8 mouse cellular contexts compared by ENCODE assay signal in genomic region chr19:45074580-45075322, GRCm38 (mm10). TPM values are rescaled to one million over a fixed set of nuclear protein-coding genes. Genes with fewer than 3 reads are reported as not detected.
DNase-seq lines count a peak whose midpoint lies in the region; ATAC-seq and TF ChIP-seq lines count a peak whose summit lies in the region.

Kazald1 (plus strand) TSS chr19:45075241.

- no peaks in the 10 kb centered on the region for H3K9me3 ChIP-seq in forebrain, embryonic 13.5 days (replicated peaks)
- H3K9me3 ChIP-seq in liver, postnatal 0 days (ENCODE audit: low read length): no peaks in the 10 kb centered on the region
- H3K9me3 ChIP-seq in neural tube, embryonic 13.5 days: no peaks in the 10 kb centered on the region

- H3K4me1 ChIP-seq in forebrain, embryonic 13.5 days: peaks cover 32% of the 10 kb centered on the region
- H3K4me1 ChIP-seq in liver, postnatal 0 days (ENCODE audit: insufficient read depth): peaks cover 30% of the 10 kb centered on the region
- H3K4me1 ChIP-seq in neural tube, embryonic 13.5 days (replicated peaks): peaks cover 41% of the 10 kb centered on the region

- 0 out of 2 replicates have a peak, but pooled peaks have one; percentile 1 for TF ChIP-seq CTCF in liver, postnatal 0 days (IDR thresholded peaks at IDR 0.05; ENCODE audit: low read depth)

- H3K27ac ChIP-seq in forebrain, embryonic 13.5 days: peak within 1 kb of the TSS; percentile 85
- H3K27ac ChIP-seq in liver, postnatal 0 days (ENCODE audit: low read depth): peak within 1 kb of the TSS; percentile 89
- peak within 1 kb of the TSS; percentile 86 for H3K27ac ChIP-seq in neural tube, embryonic 13.5 days (replicated peaks)

- DNase-seq in ES-CJ7 (ENCODE audit: low read depth, low spot score): peak; percentile 88
- DNase-seq in heart, postnatal 10 days: peak; percentile 96 to 97
- peak; percentile 94 for DNase-seq in layer of hippocampus, adult 11-12 months (ENCODE audit: low spot score)
- peak; percentile 94 for DNase-seq in liver, postnatal 0 days
- peak; percentile 88 for DNase-seq in telencephalon, adult 2 months (ENCODE audit: low read depth, low spot score)

- peak within 1 kb of the TSS; percentile 77 for H3K9ac ChIP-seq in forebrain, embryonic 13.5 days
- H3K9ac ChIP-seq in liver, postnatal 0 days (replicated peaks): peak within 1 kb of the TSS; percentile 77
- H3K9ac ChIP-seq in neural tube, embryonic 13.5 days: peak within 1 kb of the TSS; percentile 75

- TF ChIP-seq EP300 in liver, postnatal 0 days (IDR thresholded peaks at IDR 0.05; ENCODE audit: low read depth): peak; percentile 68; the same call in 1 of the 2 replicates

- H3K36me3 ChIP-seq in forebrain, embryonic 13.5 days (ENCODE audit: poor library complexity, severe bottlenecking): no peaks in the 10 kb centered on the region
- no peaks in the 10 kb centered on the region for H3K36me3 ChIP-seq in liver, postnatal 0 days (replicated peaks; ENCODE audit: insufficient read depth, low read length)
- H3K36me3 ChIP-seq in neural tube, embryonic 13.5 days: no peaks in the 10 kb centered on the region

- peak; percentile 68 for ATAC-seq in cerebellum, adult (ENCODE audit: insufficient number of reproducible peaks, low FRiP score, low TSS enrichment)
- ATAC-seq in forebrain, embryonic 13.5 days: peak; percentile 92
- peak; percentile 90 for ATAC-seq in liver, postnatal 0 days
- peak; percentile 88 for ATAC-seq in neural tube, embryonic 13.5 days (ENCODE audit: low read depth)

- intact Hi-C loops in heart, postnatal 10 days (cut with DNase I): no loop called here

- peak within 1 kb of the TSS; percentile 99 for H3K4me2 ChIP-seq in forebrain, embryonic 13.5 days
- H3K4me2 ChIP-seq in liver, postnatal 0 days (ENCODE audit: low read depth, low read length): peak within 1 kb of the TSS; percentile 91
- peak within 1 kb of the TSS; percentile 99 for H3K4me2 ChIP-seq in neural tube, embryonic 13.5 days

- WGBS in forebrain, embryonic 13.5 days: under 1% methylated on average over 45 of the region's 45 CpGs
- WGBS in liver, postnatal 0 days (ENCODE audit: insufficient replicate concordance): under 1% methylated on average over 45 of the region's 45 CpGs
- under 1% methylated on average over 45 of the region's 45 CpGs for WGBS in neural tube, embryonic 13.5 days

- peak within 1 kb of the TSS; percentile 62 for H3K4me3 ChIP-seq in forebrain, embryonic 13.5 days
- peak within 1 kb of the TSS; percentile 58 for H3K4me3 ChIP-seq in liver, postnatal 0 days (ENCODE audit: low read depth, low read length)
- peak within 1 kb of the TSS; percentile 53 for H3K4me3 ChIP-seq in neural tube, embryonic 13.5 days

- peaks cover 68% of the 10 kb centered on the region for H3K27me3 ChIP-seq in forebrain, embryonic 13.5 days
- peaks cover 38% of the 10 kb centered on the region for H3K27me3 ChIP-seq in liver, postnatal 0 days (ENCODE audit: insufficient read depth, low read length)
- H3K27me3 ChIP-seq in neural tube, embryonic 13.5 days: peaks cover 83% of the 10 kb centered on the region

RNA-seq across cellular contexts. Expression of gene Kazald1, which starts in this region (rescaled TPM):
- 0.46 and 0.76 TPM in 2 replicates for polyA plus RNA-seq in forebrain, embryonic 13.5 days (2015; fragmentation: Nextera tagmentation; extraction: Ambion mirVana)
- 1 to 10 TPM; 7.4 to 9.1 TPM for total RNA-seq in heart, postnatal 10 days (2021)
- 0.30 and 0.38 TPM in 2 replicates for polyA plus RNA-seq in liver, postnatal 0 days (2015; fragmentation: Nextera tagmentation; extraction: Ambion mirVana)
- 1.9 and 2.5 TPM in 2 replicates for polyA plus RNA-seq in neural tube, embryonic 13.5 days (2015; fragmentation: Nextera tagmentation; extraction: Ambion mirVana)

Comparison
In these comparisons a context has a peak if more than half of its experiments do, and no peak if none do; other contexts are left out.
1. Peak in every context shown above with its lines: DNase-seq, ATAC-seq, H3K4me3 ChIP-seq and H3K27ac ChIP-seq.
2. Peak in ATAC-seq, H3K4me3 ChIP-seq, H3K27ac ChIP-seq, H3K9ac ChIP-seq and H3K4me2 ChIP-seq in forebrain, embryonic 13.5 days; RNA of the gene not detected or under 1 TPM.
3. Peak in DNase-seq, ATAC-seq, H3K4me3 ChIP-seq, H3K27ac ChIP-seq, H3K9ac ChIP-seq and H3K4me2 ChIP-seq in liver, postnatal 0 days; RNA of the gene not detected or under 1 TPM.